Mouse (Mus musculus) cerebellum, postnatal 14 days (tissue): Measurements from ENCODE around the gene Fam135a.
"Not testable (repeated sequence)": the region's sequence is repeated elsewhere in the genome, so short reads cannot be mapped to it uniquely, and the experiment has no call there.

Source experiments
- DNase-seq, 2 experiments: peaks; one replicate each; pipeline ENCODE4 v3.0.0; 2021; ENCODE audit warnings: mixed read lengths in 2 of 2

Gene Fam135a

GRCm38 (mm10) chr1:24066706-24067105, 33.4 kb downstream of the Fam135a start:
- no peak for DNase-seq

- DNase-seq: no peak
Observed at GRCm38 (mm10) chr1:24055706-24056105, 44.4 kb downstream of the Fam135a start.

GRCm38 (mm10) chr1:24046730-24047510, 53.2 kb downstream of the Fam135a start:
- DNase-seq: peak; percentile 10 to 18

GRCm38 (mm10) chr1:24045627-24046026, 54.5 kb downstream of the Fam135a start:
- DNase-seq: no peak

GRCm38 (mm10) chr1:24043007-24043406, 57.1 kb downstream of the Fam135a start:
- no peak for DNase-seq

GRCm38 (mm10) chr1:24033759-24034423, 66.2 kb downstream of the Fam135a start:
- peak; percentile 21 to 24 for DNase-seq

- DNase-seq: no peak
Observed at GRCm38 (mm10) chr1:24010821-24011220, 89.3 kb downstream of the Fam135a start.

- no peak for DNase-seq
Observed at GRCm38 (mm10) chr1:24010016-24010415, 90.1 kb downstream of the Fam135a start.

- no peak for DNase-seq
Observed at GRCm38 (mm10) chr1:24007621-24008020, 92.5 kb downstream of the Fam135a start.

- peak; percentile 95 to 97 for DNase-seq
Observed at GRCm38 (mm10) chr1:24005070-24005804, 94.9 kb downstream of the Fam135a start, which contains the start of gene Sdhaf4. Gene Sdhaf4, minus strand, starts transcription at chr1:24005656.

GRCm38 (mm10) chr1:23999318-23999717, 100.8 kb downstream of the Fam135a start:
- DNase-seq: no peak

- no peak for DNase-seq
Observed at GRCm38 (mm10) chr1:23998866-23999265, 101.3 kb downstream of the Fam135a start.

- no peak for DNase-seq
Observed at GRCm38 (mm10) chr1:23998120-23998810, 101.9 kb downstream of the Fam135a start.

GRCm38 (mm10) chr1:23997493-23997892, 102.6 kb downstream of the Fam135a start:
- DNase-seq: no peak

- no peak for DNase-seq
Observed at GRCm38 (mm10) chr1:23995420-23995819, 104.7 kb downstream of the Fam135a start.

- no peak for DNase-seq
Observed at GRCm38 (mm10) chr1:23983118-23983517, 117.0 kb downstream of the Fam135a start.

GRCm38 (mm10) chr1:23978281-23978680, 121.9 kb downstream of the Fam135a start:
- no peak for DNase-seq

GRCm38 (mm10) chr1:23971159-23971558, 129.0 kb downstream of the Fam135a start:
- not testable (repeated sequence) for DNase-seq

- DNase-seq: no peak
Observed at GRCm38 (mm10) chr1:23968027-23968725, 132.0 kb downstream of the Fam135a start.

- DNase-seq: no peak
Observed at GRCm38 (mm10) chr1:23966226-23966625, 133.9 kb downstream of the Fam135a start.
